Mouse (Mus musculus): Measurements from ENCODE around the gene Kcnj11.

The Kcnj11 gene

DNA sequence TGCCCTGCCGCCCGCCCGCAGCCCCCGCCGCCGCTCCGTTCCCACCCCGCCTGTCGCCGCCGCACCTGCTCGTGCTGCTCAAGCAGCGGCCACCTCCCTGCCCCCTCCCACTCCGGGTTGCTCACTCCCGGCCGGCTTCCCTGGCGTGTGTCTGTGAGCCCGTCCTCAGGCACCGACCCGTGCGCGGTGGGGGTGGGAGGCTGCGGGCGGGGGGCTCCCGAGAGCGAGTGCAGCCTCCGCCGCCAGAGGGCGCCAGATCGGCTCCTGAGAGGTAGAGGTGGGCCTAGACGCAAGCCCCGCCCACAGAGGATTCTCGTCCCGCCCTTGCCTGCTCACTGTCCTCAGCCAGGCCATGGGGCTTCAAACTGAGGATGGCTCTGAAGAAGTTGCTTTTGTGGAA lies at the start of gene Kcnj11:
Gene Kcnj11, minus strand, starts transcription at position 202 of the 400 bp plus-strand sequence.
- no peak for DNase-seq (ENCODE audit: low spot score)

DNA sequence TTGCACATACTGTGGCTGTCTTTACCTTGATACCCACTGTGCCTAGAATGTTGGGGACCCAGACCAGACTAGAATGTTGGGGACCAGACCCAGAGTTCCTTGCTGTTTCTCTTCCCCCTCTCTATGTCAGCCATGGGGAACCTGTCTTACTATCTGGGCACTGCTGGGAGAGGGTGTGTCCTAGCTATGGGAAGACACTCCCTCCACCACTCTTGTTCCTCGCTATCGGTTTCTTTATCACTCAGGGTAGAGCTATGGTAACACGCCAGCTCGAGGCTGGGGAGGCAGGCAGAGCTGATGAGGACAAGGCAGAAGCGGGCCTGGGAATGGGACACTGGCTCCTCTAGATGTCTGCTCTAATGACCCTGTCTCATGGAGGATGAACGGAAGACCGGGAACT lies 46.9 kb upstream of the Kcnj11 start:
- no peak for DNase-seq (ENCODE audit: low spot score)

GRCm38 (mm10) chr7:46146675-46147308 lies 46.2 kb upstream of the Kcnj11 start:
- no peak for DNase-seq (ENCODE audit: low spot score)

DNA sequence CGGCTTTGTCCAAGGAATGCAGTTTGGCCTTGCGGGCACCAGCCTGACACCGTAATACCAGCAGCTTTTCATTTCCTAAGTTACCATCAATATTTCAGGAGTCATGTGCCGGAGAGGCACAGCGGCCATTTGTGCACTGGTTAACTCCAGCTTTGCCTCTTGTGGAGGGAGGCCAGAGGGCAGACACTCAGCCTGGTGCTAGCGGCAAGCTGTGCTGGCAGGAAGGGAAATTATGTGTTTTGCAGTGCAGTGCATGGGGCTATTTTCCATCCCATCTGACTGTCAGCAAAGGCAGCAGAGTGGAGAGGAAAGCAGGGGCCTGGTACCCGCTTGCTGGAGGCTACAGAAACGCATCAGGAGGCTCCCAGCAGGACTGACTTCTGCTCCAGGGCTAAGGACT lies 43.5 kb upstream of the Kcnj11 start:
- DNase-seq (ENCODE audit: low spot score): no peak

- no peak for DNase-seq (ENCODE audit: low spot score)
Observed at GRCm38 (mm10) chr7:46138329-46138930, 37.9 kb upstream of the Kcnj11 start.

GRCm38 (mm10) chr7:46133858-46134257 lies 33.3 kb upstream of the Kcnj11 start:
- no peak for DNase-seq (ENCODE audit: low spot score)

DNA sequence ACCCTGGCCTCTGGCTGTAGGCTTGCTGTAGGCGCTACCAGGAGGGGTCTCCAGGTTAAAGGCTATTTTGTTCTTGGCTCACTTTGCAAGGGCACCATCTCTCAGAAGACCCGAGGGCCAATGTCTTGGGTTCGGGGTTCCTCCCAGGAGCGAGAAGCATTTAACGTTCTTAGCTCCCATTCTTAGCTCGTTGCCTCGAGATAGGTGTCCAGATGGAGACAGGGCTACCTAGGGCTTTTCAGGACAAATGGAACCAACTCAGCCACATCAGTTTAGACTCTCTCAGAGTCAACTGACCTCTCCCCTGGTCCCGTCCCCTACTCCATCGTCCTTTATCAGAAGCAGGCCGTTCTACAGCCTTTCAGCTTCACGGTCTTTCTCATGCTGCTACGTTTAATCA lies 31.7 kb upstream of the Kcnj11 start:
- DNase-seq (ENCODE audit: low spot score): no peak

DNA sequence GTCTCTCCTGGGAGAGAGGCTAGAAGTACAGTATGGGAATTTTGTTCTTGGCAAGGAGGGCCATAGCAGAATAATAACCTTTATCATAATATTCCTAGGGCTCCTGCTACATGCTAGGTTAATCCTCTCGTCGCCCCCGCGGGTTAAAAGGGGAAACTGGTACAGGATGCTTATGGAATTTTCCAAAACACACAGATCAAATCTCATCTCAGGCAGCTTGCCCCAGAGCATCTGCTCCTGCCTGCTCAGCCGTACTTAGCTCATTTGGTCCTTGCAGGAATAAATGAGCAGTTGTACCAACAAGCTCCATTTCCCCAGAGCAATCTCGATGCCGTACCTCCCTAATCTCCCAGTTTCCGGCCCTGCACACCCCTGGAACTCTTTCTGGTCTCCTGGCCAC lies 31.2 kb upstream of the Kcnj11 start:
- no peak for DNase-seq (ENCODE audit: low spot score)

- no peak for DNase-seq (ENCODE audit: low spot score)
Observed at GRCm38 (mm10) chr7:46131266-46131665, 30.7 kb upstream of the Kcnj11 start.

- no peak for DNase-seq (ENCODE audit: low spot score)
Observed at GRCm38 (mm10) chr7:46130723-46131122, 30.2 kb upstream of the Kcnj11 start.

- DNase-seq (ENCODE audit: low spot score): no peak
Observed at GRCm38 (mm10) chr7:46129463-46130179, 29.1 kb upstream of the Kcnj11 start.

DNA sequence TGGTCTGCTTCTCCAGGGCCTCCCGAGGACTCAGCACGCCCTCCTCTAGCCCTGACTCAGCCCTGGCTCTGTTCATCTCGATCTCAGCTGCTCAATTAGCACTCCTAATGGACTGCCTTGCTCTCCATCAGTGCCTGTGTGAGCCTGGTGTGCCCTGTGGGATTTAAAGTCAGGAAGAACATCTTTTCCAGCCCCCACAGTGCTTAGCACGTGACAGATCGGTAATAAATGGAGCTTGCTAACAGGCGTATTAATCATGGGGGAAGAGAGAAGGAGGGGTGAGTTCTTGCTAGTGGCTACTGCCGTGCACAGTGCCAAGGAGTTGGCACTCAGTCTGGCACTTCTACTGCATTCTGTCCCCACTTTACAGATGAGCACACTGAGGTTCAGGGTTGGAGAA lies 27.6 kb upstream of the Kcnj11 start:
- no peak for DNase-seq (ENCODE audit: low spot score)

DNA sequence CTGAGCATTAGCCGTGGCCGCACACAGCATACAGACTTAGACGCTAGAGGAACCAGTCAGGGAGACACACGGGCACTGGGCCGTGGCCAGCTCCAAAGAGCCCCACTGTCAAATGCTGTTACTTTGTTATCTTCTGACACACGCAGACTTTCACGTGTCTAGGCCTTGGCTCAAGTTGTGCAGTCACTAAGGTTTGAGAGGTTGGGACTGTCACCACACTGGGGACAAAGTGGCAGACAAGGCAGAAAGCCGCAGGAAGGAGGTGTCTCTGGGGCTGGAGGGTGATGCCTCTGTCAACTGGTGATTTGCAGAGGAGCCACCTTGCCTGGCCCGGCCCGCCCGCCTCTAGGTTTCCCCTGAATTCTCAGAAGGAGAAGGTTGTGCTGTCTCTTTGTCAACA lies 24.8 kb upstream of the Kcnj11 start:
- DNase-seq (ENCODE audit: low spot score): no peak

DNA sequence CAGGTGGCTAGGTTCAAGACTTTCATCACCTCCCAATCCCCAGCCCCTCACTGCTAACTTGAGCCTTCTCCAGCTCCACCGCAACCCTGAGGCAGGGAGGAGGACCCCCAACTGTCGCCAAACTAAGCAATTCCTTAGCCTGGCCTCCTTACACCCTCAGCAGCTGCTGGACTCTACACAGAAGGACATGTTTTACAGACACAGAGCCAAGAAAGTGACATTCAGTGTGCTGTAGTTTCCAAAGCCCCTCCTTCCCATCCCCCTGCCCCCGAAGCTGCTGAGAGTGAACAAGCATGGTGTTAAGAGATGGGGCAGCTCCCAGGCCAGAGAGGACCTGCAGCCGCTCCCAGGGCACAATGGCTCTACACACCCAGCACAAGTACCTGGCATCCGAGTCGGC lies 23.9 kb upstream of the Kcnj11 start:
- DNase-seq (ENCODE audit: low spot score): no peak

DNA sequence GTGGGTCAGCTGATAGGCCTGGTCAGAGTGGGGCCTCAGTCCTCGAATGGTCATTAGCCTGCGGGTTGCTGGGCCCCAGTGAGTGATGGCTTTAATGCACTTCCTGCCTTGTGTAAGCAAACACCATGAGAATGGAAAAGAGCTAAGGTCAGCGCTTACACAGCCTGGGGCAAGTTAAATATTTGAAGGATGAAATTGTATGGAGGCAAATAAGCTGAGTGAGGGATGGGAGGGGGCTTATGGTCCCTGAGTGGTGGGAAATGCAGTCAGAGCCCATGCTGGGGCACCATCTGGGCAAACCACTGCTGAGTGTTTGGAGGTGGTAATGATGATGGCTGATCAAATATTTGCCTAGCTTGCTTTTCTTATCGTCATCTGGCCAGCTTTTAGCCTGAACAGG lies 22.4 kb upstream of the Kcnj11 start:
- DNase-seq (ENCODE audit: low spot score): no peak

DNA sequence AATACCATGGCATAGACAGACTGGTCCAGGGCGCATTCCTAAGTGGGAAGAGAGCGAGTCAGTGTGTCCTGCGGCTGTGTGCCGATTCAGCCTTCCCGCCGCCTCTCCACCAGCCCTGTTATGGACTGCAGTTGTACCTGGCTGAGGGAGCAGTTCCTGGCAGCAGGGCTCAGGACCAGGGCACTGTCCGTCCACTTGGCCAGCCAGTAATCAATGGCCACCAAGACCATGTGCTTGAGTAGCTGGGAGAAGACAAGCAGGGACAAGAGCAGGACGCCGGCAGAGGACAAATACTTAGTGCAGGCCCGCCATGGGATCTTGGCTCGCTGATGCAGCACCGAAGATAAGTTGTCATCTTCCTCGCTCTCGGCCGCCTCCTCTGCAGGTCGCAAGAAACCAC lies 16.5 kb upstream of the Kcnj11 start:
- no peak for DNase-seq (ENCODE audit: low spot score)

GRCm38 (mm10) chr7:46116118-46116581 lies 15.6 kb upstream of the Kcnj11 start:
- DNase-seq (ENCODE audit: low spot score): no peak

GRCm38 (mm10) chr7:46113435-46113834 lies 12.9 kb upstream of the Kcnj11 start:
- no peak for DNase-seq (ENCODE audit: low spot score)

DNA sequence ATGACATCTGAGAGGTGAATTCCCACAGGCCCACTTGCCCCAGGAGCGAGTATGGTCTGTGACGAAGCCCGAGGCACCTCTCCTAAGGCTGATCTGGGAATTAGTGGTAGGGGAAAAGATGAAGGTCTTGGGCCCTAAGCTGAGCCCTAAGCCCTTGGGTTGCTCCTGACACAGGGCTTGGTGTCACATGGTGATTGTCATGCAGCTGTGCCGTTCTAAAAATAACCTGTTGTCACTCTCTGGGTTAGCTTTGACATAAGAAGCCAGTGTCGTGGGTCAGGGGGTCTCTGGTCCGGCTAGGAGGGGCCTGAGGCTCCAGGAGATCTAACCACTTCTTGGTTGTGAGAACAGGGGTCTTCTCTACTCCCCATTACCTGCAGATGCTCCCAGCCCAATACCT lies 11.4 kb upstream of the Kcnj11 start:
- no peak for DNase-seq (ENCODE audit: low spot score)

DNA sequence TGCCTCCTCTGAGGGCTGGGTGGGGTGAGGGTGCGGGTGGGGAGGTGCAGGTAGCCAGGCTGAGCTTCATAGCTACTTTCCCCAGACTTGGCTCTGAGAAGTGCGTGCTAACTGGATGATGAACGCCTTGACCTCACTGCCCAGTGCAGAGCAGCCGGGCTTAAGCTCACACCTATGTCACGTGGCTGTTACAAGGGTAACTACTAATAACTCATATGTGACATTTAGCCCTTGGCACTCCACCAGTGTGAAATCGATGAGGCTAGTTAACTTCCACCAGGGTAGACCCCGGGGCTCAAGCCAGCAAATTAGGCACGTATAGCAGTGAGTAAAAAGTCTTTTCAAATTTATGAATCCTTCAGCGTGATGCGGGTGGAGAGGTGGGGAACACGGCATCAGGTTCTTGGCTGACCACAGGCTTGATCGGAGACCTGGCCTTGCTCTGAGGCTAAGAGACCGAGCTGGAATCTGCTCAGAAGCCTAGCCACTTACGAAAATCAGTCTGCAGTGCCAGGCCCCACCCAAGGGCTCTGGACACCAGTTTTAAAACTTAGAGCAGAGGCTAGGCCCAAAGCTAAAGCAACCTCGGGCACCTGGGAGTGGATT lies 10.8 kb upstream of the Kcnj11 start:
- DNase-seq (ENCODE audit: low spot score): no peak

GRCm38 (mm10) chr7:46110079-46110478 lies 9.5 kb upstream of the Kcnj11 start:
- DNase-seq (ENCODE audit: low spot score): no peak

- no peak for DNase-seq (ENCODE audit: low spot score)
Observed at GRCm38 (mm10) chr7:46105484-46105883, 4.9 kb upstream of the Kcnj11 start.

Measured in urinary bladder, postnatal 10 days (tissue).